Mouse (Mus musculus) ovary, adult 18-20 months (tissue): ENCODE data around the gene Cnbd2.
A peak's percentile ranks its signal among the peaks of the same experiment; 100 is the strongest.

Source experiments
- DNase-seq: peaks from one replicate; pipeline ENCODE4 v3.0.0; 2022; ENCODE audit warnings: low spot score, mixed read lengths

Gene Cnbd2

DNA sequence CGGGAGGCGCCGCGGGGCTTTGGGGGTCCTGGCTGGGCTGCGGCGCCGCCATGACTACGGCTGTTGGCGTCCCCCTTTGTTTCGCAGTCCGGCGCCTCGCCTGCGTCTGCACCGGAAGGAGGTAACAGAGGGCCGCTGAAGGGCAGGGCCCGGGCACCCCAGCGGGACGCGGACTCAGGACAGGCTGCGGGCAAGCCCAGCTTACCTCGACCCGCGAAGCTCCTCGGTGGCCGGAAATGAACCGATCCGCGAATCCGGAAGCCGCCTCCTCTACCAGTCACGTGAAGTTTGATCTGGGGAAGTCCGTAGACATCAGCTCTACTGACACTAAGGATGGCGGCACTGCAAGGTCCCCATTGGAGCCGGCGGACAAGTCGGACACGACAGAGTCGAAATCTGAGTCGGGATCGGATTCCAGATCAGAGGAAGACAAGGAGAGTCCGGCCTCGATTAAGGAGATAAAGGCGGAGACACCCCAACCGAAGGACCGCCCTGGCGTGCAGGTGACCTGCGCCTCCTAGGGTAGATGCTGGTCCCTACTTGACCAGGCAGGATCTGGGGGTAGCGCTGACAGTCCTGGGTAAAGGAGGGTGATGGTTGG, at the start of gene Cnbd2, which contains the start of gene Scand1:
Gene Cnbd2, plus strand, starts transcription at position 3 of the 601 bp plus-strand sequence.
Gene Scand1, minus strand, starts transcription at position 408 of the 601 bp plus-strand sequence.
- DNase-seq, result peak; percentile 74

DNA sequence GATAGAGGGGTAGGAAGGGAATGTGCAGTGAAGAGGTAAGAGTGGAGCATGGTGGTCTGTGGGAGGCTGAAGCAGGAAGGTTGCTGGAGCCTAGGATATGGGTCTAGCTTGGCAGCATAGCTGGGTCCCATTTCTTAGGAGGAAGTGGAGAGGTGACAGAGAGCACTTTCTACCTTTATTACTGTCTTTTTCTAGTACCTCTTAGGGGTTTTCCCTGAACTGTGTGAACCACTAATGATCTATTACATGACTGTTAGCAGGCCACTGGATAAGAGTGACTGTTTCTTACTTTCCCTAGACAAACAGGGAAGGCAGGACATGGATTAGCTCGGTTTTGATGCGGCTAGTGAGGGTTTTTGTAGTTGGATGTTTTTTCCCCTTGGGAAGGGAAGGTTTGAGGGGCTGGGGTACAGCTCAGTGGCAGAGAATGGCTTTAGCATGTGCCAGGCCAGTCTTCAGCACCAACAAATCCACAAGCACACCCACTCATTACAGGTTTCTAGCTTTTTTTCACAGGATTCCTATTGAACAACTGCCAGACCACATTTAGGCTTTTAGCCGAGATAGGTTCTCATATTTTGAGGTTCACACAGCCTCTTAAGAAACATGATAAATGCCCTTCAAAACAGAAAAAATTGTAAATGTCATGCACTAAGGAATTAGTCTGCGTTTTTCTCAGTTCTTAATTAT, 48.8 kb upstream of the Cnbd2 start:
- no peak for DNase-seq

DNA sequence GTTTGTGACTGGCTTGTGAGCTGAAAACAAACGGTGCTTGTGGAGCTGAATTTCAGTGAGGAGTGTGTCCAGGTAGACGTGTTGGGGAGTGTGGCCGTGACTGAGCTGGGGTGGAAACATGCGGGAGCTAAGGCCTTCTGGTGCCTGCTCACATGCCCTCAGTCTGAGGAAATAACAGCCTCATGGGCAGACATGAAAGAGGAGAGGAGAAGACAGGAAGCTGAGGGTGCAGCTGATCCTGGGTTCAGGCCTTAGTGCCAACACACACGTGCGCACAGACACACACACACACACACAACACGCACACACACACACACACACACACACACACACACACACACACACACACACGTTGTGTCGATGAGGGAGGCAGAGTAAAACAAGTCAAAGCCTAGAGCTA, 44.5 kb upstream of the Cnbd2 start:
- no peak for DNase-seq

DNA sequence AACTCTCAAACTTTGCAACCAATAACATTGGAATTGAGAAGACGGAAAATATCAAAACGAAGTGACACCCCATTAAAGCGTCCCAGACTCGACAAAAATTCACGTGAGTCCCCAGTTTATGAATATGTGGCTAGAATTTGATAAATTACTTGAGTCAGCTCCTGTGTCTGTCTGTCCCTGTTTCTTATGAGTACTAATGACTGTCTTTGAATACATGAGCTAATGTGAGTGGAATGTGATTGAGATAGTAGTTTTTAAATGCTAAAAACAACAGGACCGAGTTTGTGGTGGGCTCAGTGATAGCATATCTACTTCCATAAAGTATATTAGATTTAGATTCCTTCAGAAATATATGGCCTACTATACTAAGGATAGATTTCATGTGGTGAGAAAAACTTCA, 39.5 kb upstream of the Cnbd2 start:
- DNase-seq, result no peak

GRCm38 (mm10) chr2:156278226-156279017, 33.7 kb upstream of the Cnbd2 start:
- DNase-seq, result peak; percentile 71

DNA sequence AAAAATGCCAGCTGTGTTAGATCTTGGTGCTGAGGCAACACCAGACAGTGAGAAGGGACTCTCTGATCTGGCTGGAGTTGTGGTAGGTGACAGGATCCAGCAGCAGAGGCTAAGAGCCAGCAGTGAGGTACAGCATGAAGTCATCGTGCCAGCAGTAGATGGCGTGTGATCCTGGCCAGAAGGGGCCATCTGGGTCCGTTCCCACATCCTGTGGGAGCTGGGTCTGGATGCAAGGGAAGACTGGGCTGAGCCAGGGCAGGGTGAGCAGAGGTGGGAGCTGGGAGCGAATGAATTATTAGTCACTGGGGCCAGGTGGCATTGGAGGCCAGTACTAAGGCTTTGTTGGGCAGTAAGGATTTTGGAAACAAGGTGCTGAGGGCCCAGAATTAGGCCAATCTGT, 30.9 kb upstream of the Cnbd2 start:
- DNase-seq, result no peak

DNA sequence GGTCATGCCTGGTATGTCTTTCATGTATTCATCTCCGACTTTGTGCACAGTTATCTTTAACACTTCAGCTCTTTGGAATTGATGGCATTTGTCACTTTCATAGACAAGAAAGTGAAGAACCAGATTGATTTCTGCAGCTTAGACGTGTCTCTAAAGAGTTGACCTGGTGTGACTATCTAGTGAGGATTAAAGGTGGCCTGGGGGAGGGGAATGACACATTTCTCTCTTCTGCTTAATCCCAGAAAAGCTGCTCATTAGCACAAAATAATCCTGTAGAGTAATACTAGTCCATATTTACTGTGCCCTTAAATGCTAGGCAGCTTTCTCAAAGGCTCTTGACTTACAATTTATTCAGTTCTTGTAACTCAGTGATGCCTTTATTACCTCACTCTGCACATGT, 26.9 kb upstream of the Cnbd2 start:
- no peak for DNase-seq

GRCm38 (mm10) chr2:156286733-156287132, 25.4 kb upstream of the Cnbd2 start:
- no peak for DNase-seq

DNA sequence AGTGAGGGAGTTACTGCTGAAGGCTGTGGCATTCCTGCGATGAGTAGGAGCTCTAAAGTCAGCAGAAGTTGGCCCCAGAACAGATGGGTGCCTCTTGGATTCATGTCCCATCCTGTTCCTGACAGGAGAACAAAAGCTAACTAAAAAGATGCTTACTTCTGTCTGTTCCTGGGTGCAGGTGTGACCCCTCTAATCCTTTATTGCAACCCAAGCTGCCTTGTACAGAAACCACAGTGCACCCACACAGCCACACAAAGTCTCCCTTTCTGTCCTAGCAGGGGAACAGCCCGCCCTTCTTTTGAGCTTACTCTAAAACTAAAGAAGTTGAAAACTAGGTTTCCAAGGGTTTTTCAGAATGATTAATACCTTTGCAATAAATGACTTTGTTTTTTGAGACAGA, 23.9 kb upstream of the Cnbd2 start:
- DNase-seq, result no peak

GRCm38 (mm10) chr2:156289552-156290160, 22.4 kb upstream of the Cnbd2 start:
- no peak for DNase-seq

GRCm38 (mm10) chr2:156291998-156292397, 20.1 kb upstream of the Cnbd2 start:
- DNase-seq, result no peak

DNA sequence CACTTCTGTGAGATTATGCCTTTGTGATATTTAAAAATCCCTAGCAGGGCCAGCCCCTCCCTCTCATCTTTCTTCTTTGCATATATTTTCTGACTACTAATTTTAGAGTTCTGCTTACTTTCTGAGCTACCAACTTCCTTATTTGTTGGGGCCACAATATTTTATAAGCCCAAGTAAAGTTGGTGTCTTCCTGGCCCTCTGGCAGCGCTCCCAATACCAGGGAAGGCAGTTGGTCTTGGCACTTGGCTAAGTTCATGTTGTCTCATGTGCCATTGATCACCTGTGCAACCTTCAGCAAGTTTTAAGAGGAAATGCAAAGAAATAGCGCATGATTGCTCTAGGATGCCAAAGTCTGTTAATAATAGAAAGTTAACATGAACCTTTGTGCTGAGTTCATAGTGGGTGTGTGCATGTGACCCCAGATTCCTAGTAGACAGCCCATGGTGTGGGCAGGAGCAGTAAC, 16.5 kb upstream of the Cnbd2 start:
- no peak for DNase-seq

GRCm38 (mm10) chr2:156296190-156296589, 15.9 kb upstream of the Cnbd2 start:
- no peak for DNase-seq

- DNase-seq, result no peak
Observed at GRCm38 (mm10) chr2:156297653-156298052, 14.4 kb upstream of the Cnbd2 start.

DNA sequence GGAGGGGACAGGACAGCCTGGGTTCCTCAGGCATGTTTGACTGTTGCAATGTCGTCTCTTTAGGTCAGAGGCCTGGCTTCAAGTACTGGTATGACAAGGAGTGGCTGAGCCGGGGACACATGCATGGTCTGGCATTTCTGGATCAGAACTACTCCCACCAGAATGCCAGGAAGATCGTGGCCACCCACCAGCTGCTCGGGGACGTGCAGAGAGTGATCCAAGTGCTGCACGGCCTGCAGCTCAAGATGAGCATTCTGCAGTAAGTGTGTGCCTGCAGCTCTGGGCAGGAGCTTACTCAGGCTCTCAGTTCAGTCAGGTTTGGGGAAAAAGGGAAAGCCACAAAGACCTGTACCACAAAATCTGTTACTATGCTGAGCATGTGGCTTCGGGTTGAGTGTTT, 13.6 kb upstream of the Cnbd2 start:
- no peak for DNase-seq

DNA sequence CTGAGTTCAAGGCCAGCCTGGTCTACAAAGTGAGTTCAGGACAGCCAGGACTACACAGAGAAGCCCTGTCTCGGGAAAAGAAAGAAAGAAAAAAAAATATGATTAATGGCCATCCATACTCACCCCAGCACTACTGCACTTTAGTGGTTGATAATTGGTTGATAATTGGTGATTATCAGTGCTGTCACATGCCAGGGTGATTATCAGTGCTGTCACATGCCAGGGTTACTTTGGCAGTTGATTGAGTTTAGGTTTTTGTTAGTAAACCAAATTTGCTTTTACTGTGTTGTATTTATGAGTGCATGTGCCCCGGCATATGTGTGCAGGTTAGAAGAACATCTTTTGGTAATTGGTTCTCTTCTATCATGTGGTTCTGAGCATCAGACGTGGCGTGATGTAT, 10.0 kb upstream of the Cnbd2 start:
- DNase-seq, result no peak

DNA sequence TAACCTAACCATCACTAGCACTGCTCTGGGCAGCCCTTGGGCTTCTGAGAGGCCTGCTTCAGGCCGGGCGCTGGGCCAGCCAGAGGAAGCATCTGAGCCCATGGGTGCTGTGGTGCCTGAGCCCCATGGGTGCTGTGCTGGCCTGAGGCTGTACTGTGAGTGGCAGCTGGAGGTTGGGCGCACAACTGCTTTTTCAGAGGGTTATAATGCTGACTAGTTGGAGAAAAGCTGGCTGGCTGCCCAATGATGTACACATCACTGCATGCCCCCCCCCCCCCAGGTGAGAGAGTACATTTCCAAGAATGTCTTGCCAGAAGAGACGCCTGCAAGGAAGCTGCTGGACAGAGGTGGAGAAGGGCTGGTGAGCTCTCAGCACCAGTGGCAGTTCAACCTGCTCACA, 7.7 kb upstream of the Cnbd2 start:
- no peak for DNase-seq

DNA sequence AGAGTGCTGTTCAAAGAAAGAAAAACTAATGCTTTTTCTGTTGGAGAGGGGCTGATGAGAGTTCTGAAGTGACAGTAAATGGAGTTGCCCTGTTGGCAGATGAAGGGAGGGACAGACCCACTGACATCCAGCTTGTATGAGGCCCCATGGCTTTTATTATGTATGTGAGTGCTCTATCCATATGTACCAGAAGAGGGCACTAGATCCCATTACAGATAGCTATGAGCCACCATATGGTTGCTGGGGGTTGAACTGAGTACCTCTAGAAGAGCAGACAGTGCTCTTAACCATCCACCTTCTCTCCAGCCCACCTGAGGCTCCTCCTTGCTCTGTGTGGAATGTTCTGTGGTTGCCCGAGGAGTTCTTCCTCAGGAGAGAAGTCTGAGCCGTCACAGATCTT, 6.3 kb upstream of the Cnbd2 start:
- DNase-seq, result no peak

DNA sequence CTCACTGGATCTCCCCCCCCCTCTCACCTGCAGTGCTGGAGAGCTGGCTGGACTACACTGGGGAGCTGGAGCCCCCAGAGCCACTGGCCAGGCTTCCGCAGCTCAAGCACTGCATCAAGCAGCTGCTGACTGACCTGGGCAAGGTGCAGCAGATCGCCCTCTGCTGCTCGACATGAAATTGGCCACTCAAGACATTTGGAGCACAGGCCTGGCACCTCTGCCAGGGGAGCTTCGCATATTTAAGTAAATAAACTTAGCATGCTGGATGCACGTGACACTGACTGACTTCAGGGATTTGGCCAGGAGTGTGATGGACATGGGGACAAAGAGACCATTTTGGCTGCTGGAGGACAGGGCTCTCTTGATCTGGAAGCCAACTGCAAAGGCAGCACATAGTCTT, 4.8 kb upstream of the Cnbd2 start:
- no peak for DNase-seq

GRCm38 (mm10) chr2:156309948-156310347, 2.2 kb upstream of the Cnbd2 start:
- DNase-seq, result no peak

- no peak for DNase-seq
Observed at GRCm38 (mm10) chr2:156310455-156310854, 1.6 kb upstream of the Cnbd2 start.

DNA sequence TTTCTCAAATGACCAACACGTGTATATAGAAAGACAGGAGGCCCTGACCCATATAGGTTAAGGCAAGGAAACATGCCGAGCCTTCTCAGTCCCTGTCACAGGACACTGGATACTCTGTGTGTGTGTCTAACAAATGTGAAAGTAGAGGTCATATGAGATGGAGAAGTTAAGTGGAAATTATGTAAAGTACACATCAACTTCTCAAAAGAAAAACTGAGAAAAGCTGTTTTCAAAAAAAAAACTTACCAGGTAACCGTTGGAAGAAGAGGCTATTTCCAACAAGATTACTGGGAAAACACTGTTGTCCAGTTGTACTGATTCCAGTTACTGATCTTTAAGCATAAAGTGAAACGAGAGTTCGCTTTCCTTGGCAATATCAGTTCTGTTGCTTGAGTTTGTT, 1.2 kb upstream of the Cnbd2 start:
- DNase-seq, result no peak

DNA sequence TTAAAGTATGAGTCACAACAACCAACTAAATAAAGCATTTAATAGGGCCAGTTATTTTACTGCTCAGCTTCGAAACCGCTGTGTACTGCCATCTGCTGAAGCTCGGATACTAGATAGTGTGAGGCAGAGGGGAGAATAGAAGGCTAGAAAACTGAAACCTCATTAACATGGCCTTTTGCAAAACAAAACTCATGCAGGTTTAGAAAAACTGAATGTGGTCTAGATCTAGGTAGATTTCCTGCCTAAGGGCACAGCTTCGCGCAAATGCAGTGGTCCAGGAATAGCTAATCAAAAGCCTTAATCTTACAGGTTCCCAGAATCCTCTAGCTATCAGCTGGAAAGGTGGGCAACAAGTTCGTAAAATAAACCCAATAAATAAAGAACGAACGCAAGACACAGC, 658 bp upstream of the Cnbd2 start:
- DNase-seq, result no peak
